Mouse (Mus musculus) olfactory bulb, adult 2 months (tissue): Measurements from ENCODE around the gene Rreb1.

Experiments
- CTCF ChIP-seq: fragments of 200-500 bp; IDR thresholded peaks from 2 replicates; pipeline ENCODE4 v1.5.1; 2012; ENCODE audit warnings: low read depth, mild to moderate bottlenecking, low read length, moderate library complexity; ENCODE audit not compliant: insufficient read depth
- POLR2A ChIP-seq: fragments of 200-500 bp; IDR thresholded peaks from 2 replicates; pipeline ENCODE4 v1.6.1; 2012; ENCODE audit warnings: mild to moderate bottlenecking, low read depth, low read length, moderate library complexity; ENCODE audit not compliant: insufficient read depth

GRCm38 (mm10) chr13:37866296-37866695, 88.1 kb downstream of the Rreb1 start:
- TF ChIP-seq CTCF (no peak), POLR2A (no peak)
